Mouse (Mus musculus) gastrocnemius, adult 18-20 months (tissue): Measurements from ENCODE around the gene Cavin1. TPM values are rescaled to one million over a fixed set of nuclear protein-coding genes. Genes with fewer than 3 reads are reported as not detected.

Experiments used
- DNase-seq: peaks from one replicate; pipeline ENCODE4 v3.0.0; 2021; ENCODE audit warnings: low spot score
- total RNA-seq, 2 experiments: library from RNA; stranded (reverse); gene quantifications; 2 replicates each; pipeline ENCODE4 v1.2.3; 2021

Gene Cavin1
- total RNA-seq, 2 experiments from 2014 or later, result 128 to 153 TPM

DNA sequence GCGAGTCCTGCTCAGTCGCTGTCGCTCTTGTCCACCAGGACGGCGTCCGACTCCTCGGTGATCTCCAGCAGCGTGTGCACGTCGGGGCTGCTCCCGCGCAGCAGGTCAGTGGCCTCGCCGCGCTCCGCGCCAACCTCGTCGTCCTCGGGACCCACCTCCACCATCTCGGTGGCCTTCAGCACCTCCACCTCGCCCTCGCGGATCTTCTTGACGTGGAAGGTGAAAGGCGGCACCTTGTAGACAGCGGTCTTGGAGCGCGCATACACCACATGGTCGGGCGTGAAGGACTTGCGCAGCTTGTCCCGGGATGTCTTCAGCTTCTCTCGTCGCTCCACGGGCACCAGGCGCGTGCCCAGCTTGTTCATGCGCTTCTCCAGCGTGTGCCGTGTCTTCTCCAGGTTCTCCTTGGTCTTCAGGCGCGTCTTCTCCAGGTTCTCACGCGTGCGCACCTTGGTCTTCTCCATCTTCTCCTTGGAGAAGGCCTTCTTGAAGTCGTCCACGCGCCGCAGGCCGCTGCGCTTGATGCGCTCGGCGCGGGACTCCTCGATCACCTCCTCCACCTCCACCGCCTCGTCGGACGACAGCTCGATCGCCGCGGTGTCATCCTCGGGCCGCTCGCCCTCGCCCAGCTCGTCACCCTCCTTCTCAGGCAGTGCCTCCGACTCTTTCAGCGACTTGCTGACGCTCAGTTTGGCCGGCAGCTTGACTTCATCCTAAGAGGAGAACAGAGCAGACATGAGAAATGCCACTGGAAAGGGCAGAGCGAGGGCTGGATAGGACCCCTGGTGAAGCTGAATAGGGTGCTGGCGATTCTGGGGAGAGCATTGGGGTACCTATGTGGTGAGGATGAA, 11.8 kb downstream of the Cavin1 start:
- DNase-seq, result no peak

DNA sequence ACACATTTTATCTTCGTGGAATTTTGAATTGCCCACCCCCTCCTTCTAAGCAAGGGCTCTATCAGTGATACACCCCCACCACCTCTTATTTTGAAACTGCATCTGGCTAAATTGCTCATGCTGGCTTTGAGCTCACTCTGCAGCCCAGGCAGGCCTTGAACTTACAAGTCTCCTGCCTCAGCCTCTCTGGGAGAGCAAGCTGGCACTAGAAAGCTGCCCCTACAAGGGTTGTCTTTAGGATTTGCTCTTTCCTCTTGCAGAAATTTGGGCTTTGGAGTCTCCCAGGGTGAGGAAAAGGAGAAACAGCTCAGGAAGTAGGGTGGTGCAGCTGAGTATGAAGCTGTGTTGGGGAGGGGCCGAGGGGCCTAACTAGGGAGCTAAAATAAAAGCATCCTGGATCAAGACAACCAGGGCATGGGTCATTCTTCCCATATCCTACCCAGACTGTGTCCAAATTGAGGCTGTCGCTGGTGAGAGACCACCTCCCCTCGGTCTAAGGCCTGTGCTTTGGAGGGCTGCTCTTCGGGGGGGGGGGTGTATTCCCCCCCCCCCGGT, 12.7 kb downstream of the Cavin1 start:
- no peak for DNase-seq

DNA sequence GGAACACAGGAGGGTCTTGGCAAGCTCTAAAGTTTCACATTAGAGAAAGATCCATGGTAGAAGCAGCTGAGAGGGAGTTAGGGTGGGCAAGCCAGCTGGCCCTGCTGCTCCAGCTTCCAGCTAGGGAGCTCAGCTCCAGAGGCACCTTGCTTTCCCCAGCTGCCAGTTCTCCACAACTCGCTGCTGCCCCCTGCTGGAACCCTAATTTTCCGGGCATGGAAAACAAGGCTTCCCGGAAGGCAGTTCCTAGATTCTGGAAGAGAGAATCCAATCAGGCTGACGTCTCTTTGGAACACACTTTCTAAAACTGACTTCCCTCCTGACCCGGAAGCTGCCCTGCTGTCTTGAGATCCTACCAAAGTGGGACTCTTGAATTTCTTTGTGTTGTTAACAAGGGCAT, 13.4 kb downstream of the Cavin1 start:
- peak; percentile 94 for DNase-seq

DNA sequence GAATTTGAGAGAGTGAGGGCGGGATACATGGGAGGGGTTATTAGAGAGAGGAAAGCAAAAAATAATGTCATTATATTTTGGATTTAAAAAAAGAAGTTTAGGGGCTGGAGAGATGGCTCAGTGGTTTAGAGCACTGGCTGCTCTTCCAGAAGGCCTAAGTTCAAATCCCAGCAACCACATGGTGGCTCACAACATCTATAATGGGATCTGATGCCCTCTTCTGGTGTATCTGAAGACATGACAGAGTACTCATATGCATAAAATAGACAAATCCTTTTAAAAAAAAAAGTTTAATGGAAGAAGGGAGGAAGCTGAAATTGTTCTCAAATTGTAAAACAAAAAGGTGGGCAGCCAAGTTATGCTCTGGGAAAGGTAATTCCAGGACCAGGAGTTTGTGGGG, 21.1 kb downstream of the Cavin1 start:
- DNase-seq, result no peak

DNA sequence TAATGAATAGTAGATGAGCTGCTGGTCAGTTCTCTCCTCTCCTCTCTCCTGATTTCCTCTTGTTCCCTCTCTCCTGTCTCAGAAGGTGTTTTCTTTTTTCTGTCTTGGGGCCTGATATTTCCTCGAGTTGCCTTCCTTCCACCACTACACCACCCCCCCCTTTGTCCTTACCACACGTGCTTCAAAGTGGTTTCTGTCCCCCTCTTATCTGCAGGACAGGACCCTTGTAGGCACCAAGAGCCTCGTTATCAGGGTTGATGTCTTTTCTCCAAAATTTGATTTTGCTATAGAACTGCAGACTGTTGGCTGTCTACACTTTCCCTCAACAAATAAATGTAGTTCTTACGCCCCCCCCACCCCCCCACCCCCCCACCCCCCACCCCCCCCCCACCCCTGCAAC, 22.4 kb downstream of the Cavin1 start:
- no peak for DNase-seq

DNA sequence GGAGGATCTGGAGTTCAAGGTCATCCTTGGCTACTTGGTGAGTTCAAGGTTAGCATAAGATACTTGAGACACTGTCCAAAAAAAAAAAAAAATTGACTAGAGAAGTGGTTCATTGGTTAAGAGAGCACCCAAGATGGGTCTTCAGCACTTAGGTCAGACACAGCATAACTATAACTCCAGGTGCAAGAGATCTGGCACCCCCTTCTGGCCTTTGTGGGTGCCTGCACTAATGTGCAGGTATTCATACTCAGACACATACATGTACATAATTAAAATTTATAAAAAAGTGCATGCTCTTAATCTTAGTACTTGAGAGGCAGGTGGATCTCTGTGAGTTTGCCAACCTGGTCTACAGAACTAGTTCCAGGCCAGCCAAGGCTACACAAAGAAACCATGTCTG, 23.1 kb downstream of the Cavin1 start:
- no peak for DNase-seq

DNA sequence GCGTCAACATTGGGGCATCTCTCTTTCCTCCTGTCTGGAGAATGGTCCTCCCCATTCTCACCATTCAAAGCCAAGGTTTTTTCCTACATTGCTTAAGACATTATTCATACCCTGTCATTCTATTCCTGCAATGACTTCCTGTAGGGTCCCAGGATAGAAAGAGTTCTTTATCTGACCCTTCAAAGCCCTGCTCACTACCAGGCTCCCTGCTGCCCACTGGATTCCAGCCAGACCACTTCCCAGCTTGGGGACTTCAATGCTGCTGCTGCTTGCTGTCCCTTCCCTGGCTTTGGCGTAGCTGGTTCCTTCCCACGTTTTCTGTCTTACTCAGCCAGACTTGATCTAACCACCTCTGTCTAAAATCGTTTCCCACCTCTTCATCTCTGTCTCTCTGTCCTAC, 23.8 kb downstream of the Cavin1 start:
- DNase-seq, result no peak

DNA sequence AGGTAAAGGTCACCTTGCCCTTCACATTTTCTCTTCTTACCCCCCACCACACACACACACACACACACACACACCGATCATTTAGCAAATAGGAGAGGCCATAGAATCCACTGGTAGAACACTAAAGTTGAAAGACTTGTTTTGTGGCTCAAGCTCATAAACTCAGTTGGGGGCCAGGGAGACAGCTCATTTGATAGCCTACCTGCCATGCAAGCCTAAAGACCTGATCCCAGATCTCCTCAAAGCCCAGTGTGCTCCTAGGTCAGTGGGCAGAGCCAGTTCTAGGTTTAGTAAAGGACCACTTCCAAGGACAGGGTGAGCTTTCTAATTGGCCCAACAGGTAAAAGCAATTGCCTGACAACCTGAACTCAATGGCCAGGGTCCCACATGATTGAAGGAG, 28.3 kb downstream of the Cavin1 start:
- DNase-seq, result no peak

DNA sequence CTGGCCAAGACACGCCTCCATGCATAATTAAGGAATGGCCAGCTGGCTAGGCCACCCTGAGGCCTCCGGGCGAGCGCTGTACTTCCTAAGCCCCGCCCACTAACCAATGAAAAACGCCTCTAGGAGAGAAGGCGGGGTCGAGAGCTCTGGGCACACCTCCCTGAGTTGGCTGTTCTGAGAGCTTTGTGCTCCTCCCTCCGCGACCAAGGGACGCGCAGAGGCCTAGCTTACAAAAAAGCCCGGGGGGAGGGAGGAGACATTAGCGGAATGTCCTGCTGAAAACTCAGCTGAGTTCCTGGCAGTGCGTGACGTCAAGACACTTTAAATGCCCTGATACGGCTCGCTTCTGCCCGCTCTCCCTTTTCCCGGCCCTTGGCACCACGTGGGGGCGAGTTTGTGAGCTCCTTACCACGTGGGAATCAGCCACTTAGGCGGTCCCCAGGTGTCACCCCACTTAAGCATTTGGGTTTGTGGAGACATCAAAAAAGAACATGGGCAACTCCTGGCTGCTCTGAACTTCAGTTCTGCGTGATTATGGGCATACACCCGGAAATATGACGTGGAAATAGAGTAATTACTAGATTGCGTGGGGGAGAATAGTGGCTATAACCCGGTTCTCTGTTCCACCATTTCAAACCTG, 31.1 kb downstream of the Cavin1 start, which contains the start of gene Stat3:
TSS of gene Stat3 (minus strand) at position 29 of the 640 bp plus-strand sequence.
- DNase-seq, result peak; percentile 100

DNA sequence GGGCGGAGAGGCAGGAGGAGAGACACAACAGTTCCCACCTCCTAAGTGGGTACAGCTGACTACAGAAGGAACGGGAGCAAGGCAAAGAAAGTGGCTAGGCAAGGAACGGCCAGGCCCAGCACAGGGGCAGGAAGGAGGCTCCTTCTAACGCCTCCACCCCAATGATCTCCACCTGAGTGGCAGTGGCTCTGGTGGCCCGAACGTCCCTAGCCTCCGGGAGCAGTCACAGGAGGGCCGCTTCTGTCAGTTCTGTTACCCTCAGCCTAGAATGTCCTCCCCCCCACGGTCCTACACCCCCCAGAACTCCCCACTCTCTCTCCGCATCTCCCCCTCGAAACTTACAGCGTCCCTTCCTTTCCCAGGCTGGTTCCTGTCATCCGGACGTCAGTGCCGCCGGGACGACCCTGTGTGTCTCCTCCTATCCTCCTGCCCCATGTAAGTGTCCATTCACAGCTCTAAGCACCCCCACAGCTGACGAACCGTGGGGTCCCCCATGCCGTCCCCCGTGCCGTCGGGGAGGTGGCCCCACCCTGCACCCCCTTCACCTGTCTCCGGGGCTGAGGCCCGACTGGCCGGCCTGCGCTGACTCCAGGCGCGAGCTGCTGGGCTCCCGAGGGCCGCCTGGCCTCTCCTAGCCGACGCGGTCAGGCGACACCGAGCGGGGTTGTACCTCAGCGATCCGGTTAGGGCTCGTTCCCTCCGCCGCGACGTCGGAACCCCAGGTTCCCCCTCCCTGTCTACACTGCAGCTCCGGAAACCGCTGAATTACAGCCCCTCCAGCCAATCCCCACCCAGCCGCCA, 31.8 kb downstream of the Cavin1 start:
- no peak for DNase-seq

DNA sequence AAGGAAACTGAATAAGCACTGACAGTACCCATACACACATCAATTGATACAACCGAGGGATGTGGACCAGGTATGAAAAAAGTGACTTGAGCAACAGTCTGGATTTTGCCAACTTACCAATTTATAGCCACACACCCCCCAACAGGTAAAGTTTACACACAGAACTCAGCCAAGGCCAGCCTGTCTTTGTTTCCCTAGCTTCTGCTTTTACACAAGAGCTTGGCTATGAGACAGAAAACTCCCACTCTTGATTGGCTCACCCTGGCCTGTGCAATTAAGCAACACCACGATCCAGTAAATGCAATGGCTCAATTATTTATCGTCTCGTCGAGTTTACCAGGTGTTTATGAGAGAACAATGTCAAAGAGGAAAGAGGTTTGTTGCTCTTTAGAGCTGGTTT, 32.6 kb downstream of the Cavin1 start:
- DNase-seq, result peak; percentile 60

DNA sequence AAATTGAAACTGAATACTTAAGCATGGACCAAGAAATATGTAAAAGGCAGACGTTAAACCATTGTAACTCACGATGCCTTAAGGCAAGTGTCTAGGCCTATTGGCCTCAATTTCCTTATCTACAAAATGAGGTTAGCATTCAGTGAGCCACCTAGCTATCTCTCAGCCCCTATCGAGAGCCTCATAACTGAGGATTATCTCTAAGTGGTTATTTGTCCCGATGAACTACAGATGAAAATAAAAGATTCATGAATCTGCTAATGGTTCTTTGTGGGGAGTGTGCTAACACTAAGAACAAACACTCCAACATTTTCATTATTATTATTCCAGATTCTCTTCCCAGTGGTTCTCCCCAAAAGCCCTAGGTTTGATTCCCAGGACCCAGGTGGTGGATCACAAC, 33.4 kb downstream of the Cavin1 start:
- no peak for DNase-seq

DNA sequence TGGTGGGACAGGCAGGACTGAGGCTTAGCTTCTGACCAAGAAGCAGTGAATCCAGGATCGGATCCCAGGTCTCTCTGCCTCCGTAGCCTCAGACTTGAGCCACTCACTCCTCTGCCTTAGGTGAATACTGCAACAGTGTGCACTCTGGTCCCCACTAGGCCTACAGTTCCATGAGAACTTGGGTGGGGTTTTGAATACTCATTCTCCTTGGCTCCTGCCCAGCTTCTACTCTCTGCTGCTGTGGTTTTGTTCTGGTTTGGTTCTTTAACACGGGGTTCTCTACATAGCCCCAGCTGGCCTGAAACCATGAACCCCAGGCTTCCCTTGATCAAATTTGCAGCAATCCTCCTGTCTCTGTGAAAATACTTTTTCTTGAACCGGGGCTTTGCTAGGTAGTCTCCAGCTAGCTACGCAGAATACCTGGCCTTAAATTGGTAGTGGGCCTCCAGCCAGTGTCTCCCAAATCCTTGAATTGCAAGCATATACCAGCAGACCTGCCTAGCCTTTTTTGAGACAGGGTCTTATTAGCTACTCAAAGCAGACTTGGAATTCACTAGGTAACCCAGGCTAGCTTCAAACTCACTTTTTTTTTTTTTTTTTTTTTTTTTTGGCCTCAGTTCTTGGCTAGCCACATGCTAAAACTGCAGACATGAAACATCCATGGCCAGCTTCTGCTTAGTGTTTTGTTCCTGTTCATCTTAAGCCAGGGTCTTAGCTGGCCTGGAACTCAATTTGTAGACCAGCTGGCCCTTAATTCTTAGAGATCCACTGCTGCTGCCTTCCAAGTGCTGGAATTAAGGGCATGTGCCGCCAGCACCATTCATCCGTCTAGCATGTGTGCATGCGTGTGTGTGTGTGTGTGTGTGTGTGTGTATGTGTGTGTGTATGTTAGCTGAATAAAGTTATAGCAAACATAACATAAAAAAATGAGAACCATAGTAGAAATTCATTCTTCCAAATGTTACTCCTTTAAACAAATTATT, 35.0 kb downstream of the Cavin1 start:
- DNase-seq, result peak; percentile 53

DNA sequence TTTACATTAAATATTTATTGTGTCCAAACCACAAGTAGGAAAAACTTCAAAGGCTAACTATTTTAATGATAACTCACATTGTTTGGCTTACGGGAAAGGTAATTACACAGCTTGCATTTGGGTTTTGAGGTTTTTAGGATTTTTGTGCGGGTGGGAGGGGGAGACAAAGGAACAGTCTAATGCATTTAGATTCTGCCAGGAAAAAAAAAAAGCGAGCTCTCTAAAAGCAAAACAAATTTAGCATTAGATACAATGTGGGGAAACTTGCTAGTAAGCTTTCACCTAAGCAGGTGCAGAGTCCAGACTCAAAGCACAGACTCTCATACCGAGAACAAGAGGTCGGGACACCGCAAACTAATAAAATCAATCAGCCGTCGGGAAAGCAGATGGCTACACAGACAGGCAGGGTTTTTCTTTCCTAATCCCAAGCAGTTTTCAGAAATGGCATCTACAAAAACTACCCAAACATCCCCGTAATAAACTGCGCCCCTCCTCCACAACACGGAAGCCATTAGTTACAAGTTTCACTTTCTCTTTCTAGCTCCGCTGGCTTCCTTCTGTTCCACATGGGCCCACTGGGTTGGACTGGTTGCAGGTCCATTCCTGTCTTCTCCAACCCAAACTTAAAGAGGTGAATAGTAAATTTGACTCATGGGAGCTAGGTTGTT, 39.3 kb downstream of the Cavin1 start:
- DNase-seq, result peak; percentile 50

DNA sequence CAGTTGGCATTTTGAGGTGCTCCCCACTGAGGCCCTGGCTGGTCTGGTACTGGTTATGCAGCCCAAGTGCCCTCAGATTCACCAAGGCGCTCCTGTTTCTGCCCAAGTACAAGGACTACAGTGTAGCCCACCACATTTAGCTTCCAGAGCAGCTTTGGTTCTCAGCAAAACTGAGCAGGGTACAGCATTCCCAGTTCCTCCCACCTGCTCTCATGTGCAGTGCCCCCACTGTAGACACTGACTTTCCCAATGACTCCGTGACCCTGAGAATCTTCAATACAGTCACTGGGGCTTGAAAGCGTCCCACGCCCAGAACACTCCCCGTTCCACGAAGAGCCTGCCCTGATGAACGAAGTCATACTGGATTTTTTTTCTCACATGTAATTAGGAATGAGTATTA, 40.1 kb downstream of the Cavin1 start:
- DNase-seq, result no peak

DNA sequence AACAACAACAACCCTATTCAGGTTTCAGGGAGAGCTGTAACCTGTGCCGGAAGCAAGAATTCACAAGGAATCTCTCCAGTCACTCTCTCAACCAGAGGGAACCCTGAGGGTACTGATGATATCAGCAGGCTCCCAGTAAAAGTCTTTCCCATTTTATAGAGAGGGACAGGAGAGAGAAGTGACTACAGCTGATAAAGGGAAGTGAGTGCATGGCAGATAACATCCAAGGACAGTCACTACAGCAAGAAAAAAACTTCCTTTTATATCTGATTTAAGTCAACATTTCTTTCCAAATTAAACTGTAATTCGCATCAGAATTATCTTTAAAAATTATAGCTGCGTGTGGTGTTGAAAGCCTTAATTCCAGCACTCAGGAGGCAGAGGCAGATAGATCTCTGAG, 43.3 kb downstream of the Cavin1 start:
- DNase-seq, result no peak

DNA sequence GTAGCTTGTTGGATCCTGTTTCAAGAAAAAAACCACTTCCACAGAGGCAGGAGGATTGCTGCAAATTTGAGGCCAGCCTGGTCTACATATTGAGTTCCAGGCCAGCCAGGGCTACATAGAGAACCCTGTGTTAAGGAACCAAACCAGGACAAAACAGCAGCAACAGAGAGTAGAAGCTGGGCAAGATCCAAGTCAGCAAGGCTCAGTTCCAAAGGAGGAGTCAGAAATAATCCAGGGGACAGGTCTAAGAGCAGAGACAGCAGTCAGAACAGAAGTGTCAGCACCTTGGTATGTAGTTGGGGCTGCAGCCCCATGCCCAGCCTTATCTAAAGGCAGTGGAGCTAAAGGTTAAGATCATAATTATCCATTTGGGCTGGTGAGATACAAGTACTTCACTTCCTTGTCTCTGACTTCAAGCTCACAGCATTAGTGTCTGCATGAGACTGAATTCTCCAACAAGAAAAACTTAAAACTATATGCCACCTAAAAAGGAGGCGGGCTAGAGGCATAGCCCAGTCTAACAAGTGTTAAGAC, 46.2 kb downstream of the Cavin1 start:
- DNase-seq, result peak; percentile 29

DNA sequence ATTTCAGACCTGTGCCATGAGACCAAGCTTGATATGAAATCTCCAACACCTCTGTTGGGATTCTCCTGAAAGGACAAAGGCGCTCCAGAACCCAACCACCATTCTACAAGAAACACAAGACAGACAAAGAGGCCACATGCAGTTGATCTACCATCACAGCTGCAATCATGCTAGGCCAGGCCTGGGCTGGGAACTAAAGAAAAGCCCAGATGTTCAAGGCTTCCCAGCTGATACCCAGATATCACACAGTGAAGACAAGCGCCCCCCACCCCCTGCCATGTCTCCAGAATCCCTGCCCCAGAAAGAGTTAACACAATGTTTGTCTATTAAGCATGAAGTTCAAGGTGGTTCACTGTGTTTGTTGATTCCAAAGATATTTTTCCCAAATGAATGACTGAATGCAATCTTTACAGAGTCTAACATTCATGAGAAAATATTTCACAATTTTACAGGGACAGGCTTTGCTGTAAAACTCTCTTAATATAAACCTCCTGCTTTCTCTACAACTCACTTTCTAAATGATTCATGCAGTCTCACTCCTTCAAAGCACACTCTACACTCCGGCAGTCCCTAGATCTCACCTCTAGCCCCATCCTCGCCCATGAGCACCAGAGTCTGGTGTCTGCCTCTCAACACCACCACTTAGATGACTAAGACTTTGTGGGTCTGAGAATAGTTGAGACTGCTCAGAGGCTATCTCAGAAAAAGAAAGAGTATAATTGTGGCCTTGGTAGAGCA, 49.6 kb downstream of the Cavin1 start:
- DNase-seq, result no peak

DNA sequence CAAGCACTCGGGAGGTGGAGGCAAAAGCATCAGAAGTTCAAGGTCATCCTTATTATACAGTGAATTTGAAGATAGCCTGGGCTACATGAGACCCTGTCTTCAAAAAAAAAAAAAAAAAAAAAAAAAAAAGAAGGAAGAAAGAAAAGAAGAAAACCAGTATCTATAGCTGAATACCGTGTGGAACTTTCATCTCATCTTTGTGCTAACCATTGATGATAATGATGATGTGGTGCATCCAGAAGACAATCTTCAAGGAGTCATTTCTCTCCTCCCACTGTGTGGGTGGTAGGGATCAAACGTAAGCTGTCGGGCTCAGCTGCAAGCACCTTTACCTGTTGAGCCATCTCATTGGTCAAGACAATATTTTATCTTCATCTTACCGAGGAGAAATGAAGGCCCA, 52.7 kb downstream of the Cavin1 start:
- no peak for DNase-seq
